Mouse (Mus musculus) retina, embryonic 14.5 days (tissue): ENCODE measurements at regions not wholly inside any gene's neighbourhood (a gene's known extent, or its start where the extent isn't known, plus 50 kb on each side); places are given as distances from the start of the nearest gene placed in this dataset.

Source experiments
- DNase-seq: peaks from one replicate; pipeline ENCODE4 v3.0.0-alpha.2; 2015; ENCODE audit warnings: low spot score

DNA sequence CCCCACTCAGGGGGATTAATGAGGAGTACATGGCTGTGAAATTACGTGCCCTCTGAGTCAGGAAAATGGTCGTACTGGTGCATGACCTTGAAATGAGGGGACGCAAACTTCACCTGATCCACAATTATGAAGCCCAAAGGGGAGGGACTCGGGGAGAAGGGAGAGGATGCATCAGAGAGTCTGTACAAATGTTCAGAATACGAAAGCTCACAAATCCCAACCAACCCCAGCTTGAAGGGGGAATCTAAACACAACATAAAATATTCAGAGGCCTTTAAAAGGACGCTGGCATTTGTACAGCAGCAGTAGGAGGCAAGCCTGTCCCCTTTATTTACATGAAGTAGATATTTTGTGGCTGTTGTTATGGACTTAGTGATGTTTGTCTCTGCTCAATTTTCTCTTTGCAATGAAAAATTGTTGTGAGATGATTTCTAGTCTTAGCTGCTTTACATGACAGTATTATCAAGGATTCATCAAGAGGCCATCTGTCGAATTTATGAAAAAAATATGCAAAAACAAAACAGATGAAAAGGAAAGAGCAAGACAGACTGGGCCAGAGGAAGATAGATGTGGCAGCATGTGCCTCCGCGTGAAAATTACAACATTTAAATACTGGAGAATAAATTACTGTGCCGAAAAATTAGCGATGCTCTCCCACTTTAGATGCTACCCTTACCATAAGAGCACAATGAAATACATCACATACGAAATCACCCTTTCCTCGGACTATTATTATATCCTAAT, 695.3 kb downstream of the 1700064H15Rik start:
- no peak for DNase-seq

DNA sequence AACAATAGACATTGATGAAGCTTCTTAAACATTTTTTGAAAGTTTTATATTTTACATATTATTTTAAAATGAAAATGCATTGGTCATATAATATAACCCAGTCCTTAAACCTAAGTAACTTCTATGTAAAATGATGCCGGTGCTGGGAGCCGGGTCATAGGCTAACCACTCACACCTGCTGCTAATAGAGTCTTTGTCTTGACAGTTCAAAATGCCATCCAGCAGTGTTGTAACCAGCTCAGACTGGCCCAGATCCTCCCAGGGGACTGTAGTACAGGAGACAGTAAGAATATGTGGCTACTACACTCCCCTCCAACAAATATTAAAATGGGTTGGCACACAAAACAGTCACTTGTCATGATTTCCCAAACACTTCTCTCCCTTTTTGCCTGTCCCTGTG, 693.6 kb downstream of the 1700064H15Rik start:
- no peak for DNase-seq

DNA sequence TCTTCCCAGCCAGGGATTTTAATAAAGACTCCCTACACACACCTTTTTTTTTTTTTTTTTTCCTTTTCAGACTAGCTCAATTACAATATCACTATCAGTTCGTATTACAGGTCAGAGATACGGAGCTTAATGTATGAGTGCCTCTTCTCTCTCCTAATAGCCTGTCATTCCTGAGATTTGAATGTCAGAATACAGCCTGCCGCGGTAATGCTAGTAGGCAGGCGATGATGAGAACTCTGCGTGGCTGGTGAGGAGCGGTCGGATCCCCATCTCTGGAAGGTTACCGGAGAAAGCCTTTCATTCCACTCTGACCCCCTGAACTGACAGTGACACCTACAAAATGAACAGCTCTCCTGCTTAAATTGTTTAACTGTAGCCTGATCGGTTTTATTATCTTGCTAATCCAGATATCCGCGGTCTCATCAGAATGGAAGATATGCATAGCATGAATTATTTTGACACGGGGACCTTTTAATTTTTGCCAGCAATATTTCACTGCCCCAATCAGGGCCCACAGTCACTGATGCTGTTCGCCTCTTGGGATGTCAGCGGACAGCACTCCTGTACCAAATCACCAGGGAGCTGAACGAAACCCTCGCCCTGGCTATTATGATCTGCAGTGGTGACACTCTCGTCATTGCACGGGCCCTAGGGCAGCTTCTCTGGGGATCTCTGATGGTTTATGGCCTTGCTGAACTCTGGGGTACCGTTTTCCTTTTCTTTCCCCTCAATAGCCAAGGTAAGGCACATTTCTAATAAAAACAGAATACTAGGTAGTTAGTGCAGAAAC, 690.9 kb downstream of the 1700064H15Rik start:
- no peak for DNase-seq

DNA sequence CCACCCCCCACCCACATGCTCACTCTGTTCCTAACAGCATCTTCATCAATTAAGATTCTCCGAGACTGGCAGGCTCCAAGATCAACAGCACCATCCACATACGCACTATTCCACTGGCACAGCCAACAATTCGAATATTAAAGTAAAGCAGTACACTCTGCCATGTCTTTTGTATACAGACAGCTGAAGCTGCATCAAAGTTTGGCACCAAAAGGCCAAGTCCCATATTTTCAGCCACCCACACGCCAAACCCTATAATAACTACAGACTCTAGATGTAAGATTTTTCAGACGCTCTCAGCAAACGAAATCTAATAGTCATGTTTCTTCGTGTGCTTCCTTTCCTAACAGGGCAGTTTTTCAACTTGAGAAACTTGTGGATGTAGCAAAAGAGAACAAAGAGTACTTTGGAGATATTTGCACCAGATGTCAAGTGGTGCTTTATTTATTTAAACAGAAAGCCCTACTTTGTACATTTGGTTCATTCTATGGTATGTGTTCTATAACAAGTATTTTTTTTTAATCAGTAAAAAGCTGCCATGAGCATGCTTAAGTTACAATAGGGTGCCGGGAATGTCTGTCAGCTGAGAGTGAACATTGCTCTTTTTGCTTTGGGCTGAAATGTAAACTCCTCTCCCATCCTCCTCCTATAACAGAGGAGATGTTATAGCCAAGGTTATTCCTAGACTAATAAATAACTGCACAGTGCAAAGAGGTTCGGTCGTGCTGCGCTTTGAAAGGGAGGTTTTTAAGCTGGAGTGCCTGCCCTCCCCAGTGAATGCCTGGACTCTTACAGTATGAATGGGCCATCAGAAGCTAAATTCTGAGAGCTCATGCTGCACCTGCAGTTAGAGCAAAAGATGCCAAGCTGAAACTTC, 686.9 kb downstream of the 1700064H15Rik start:
- DNase-seq = no peak

DNA sequence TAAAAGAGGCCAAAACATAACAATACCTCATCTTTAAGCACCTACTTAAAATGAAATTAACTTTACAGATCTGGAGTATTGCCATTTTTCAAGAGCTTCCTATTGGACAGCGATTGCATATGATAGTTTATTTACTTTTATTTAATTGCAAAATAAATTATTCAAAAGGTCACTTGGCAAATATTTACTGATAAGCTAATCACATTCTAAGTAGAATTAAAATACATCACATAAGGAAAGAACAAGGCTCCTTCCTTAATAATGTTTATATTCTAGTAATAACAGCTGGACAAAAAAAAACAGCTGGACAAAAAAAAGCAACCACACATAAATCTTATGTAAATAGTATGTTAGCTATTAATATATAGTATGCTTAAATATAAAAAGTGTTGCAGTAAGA, 668.1 kb downstream of the 1700064H15Rik start:
- DNase-seq = no peak

DNA sequence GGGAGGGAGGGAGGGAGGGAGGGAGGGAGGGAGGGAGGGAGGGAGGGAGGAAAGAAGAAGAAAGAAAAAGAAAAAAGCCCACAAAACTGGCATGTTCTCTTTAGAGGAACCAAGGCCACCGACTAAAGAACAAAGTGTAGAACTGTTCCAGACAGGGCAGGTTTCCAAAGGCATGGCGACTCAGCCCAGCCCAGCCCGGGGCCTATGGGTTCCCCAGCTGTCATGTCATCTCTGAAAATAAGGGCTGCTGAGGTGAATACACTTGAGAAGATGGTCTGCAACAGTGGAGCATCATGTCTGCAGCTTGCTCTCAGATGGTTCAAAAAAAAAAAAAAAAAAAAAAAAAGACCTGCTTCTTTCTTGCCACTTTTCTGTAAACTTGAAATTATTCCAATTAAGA, 639.8 kb downstream of the 1700064H15Rik start:
- no peak for DNase-seq

DNA sequence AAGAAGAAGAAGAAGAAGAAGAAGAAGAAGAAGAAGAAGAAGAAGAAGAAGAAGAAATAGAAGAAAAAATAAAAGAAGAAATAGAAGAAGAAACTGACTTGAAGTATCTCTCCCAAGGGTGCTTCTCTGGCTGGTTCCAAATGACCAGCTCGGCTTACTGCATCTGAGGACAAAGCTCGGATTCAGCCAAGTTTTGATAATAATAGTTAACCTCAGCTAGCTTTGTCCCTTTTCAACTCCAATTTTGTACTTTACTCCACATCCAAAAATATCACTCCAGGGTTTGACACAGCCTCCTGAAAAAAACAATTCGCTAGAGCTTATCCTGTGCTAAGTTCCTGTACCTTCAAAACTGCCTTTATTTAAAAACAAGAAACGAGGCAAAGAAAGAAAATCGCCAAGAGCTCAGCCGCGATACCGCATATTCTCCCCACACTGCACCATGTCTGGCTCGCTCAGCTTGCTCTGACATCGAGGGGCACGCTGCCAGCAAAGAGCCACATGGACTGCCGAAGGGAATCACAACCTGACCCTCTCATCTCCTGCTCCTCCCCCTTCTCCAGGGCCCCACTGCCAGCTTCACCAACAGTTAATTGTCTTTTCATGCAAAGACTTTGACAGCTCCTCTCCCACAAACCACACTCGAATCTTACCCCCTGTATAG, 638.8 kb downstream of the 1700064H15Rik start:
- peak; percentile 7 for DNase-seq

DNA sequence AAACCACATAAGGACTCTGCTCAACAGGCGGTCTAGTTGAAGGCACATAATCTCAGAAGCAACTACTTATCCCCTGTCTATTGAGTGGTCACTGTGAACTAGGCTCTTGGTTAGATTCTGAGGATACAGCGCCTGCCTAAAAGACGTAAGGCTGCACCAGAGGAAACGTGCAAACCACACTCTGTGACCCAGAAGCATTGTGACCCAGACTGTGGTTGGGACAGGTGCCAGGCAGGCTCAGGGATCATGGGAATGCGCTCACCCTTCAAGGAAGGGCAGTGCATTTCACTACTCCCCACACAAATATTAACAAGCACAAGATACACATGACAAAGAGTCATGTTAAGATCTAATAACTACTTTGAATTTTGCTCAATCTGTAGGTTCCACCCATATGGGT, 628.3 kb downstream of the 1700064H15Rik start:
- no peak for DNase-seq

DNA sequence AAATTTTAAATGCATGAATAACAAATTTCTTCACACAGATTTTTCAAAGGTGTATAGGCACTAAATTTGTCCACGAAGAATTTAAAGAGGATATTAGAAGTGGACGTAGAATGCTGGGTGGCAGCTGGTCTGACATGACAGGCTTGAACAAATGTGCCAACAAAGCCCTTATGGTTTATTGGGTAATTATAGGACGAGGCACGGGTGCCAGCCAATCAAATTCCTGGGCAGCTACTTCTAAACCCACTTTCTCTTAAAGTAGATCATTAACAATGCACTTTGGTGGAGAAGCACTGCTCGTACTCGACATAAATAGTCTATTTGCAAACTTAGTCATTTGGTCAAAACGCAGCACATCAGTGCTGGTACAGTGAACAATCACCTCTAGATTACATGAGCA, 626.4 kb downstream of the 1700064H15Rik start:
- no peak for DNase-seq

DNA sequence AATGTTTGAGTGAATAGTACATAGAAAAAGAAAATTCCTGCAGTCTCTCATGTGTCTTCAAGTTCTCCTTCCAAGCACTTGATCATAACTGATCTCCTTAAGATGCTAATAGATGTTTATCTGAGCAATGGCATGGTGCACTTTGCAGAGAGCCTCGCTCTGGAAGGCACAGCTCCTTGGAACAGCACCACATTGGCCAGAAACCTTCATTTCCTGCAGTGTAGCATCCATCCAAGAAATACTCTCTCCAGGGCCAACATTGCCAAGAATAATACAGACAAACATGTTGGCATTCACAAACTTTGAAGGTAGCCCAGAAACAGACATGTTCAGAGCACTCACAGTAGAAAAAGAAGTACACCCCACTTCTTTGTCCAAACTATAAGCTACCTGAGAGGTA, 623.7 kb downstream of the 1700064H15Rik start:
- DNase-seq = no peak

DNA sequence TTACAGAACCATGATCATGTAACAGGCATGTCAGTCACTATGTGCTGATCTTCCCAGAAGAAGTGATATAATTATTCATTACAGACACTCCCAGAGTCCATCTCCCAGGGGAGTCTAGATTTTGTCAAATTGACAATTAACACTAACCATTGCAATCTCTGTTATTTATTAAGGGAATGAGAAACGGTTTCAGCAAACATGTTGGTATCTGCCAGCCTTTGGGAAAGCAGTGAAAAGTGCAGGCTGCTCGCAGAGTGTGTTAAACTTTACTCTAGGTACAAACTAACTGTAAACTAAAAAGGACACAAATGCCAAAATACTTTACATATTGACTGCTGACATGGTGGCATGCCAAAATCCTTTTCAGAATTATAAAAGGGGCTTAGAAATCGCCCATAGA, 583.9 kb downstream of the 1700064H15Rik start:
- DNase-seq = no peak

DNA sequence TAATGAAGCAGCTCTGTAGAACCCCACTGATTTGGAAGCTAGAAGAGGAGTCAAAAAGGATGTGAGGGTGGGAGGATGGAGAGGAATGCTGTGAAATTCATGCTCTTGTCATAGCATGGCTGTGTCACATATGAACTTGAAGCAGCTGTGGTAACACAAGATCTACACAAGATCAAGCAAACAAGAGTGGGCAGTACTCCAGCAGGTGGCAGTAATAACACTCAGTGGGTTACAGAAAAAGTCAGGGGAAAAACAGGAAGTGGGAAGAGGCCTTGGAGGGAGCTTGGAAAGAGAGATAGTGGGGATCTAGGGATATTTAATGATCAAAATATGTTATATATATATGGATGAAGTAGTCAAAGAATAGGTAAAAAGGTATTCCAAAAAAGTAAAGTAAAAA, 582.5 kb downstream of the 1700064H15Rik start:
- no peak for DNase-seq

DNA sequence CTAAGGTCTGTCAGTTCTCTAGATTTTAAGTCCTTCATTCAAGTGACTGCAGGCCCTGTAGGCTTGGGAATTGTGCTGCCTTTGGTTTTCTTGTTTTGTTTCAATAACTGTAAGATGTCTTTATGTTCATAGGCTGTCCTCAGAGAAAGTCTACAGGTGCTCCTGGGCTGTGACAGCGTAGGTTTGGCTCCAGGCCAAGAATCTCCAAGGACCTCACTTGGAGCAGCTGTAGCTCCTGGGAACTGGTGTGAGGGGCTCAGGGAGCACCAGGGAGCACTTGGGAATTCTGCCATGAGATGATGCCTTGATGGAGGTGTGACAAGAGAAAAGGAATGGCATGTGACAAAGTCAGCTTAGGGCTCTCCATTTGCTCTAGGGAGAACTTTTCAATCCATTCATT, 581.9 kb downstream of the 1700064H15Rik start:
- no peak for DNase-seq

DNA sequence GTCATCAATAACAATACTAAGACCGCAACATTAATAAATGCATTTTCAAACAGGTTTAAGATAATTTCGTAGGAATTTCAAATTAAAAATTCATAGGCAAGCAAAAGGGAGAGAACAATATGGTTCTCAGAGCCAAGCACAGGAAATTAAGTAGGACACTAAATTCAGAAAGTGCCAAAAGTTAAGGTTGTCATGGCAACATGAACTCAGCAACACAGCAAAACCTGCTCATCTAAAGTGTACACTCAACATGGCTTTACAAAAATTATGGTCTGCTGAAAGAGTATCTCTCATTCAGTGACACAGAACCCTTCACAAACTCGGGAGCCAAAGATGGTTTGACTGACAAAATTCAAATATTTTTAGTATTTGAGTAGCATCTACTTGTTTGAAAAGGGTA, 572.5 kb downstream of the 1700064H15Rik start:
- DNase-seq = no peak

DNA sequence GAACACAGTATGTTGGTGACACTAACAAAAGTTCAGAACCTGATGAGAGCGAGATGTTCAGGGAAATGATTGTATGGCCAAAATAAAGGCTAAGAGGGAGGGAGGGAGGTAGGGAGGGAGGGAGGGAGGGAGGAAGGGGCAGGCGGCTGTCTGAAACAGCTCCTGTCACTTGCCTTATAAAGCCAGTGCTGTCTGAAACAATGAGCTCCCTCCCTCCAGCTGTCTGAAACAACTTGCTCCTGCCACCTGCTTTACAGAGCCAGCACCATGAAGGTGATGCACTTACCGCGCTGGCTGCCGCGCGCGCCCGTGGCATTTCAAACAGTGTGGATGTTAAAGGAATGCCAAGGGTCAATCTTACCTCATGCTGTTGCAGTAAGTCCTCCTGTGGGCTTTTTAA, 571.9 kb downstream of the 1700064H15Rik start:
- no peak for DNase-seq

DNA sequence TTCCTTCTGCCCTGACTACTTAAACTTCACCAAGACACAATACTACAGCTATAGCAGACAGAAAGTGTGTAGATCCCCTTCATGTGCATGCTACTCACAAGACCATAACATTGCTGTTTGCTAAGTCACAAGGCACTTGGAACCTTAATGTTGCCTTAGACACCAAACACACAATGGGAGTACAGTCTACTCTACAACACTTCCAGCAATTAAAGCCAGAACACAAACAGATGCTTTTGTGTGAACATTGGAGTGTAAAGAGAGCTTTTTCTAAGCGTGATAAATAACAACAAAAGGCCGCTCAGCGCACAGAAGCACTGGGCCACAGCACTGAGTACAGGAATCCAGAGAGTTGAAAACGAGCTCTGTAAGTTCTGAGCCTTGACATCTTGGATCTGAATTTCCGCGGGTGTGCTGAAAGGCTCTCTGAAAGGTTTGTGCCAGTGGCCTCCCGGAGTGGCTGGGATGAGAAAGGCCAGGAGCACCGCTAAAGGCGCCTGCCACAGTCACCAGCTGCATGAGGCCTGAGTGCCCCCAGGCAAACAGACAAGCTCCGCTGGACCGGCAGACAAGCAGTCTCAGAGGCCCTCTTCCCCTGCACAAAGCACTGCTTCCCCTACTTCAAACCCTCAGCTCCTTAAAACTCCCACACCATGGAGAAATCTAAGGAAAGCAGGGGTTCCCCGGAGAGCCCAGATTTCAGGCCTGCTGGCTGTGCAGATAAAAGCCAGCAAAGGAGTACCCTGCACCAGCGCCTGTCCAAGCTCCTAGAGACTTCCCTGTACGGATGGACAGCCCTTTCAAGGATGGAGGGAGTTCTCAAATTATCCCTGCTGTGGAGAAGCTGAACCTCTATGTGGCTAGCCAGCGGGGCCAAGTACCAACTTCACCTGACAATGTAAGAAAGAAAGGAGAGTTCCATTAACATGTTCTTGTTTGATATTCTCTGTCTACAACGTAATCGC, 568.3 kb downstream of the 1700064H15Rik start:
- peak; percentile 45 for DNase-seq

DNA sequence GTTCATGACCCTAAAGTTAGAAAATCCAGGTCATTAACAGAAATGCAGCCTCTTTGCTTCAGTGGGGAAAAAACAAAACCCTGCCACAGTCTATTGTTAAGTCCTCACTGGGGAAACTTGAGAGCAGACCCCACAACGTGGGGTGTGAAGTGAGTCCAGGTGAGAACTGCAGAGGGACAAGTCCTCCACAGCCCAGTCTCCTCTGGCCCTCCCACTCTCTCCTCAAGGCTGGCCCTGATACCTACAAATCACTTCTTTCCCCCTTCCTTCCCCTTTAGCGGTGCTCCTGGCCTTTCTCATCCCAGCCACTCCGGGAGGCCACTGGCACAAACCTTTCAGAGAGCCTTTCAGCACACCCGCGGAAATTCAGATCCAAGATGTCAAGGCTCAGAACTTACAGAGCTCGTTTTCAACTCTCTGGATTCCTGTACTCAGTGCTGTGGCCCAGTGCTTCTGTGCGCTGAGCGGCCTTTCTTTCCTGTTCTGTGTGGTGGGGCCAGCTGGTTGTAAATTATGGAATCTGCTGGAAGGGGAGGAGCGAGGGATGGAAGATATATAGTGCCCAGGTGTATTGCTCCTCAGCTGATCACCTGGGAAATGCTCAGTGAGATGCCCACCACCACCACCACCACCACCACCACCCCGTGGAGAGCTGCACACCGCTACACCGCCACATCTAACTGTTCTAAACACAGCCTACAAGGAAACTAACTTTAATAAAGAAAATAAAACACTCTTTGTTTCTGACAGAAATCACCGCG, 566.8 kb downstream of the 1700064H15Rik start:
- peak; percentile 19 for DNase-seq

DNA sequence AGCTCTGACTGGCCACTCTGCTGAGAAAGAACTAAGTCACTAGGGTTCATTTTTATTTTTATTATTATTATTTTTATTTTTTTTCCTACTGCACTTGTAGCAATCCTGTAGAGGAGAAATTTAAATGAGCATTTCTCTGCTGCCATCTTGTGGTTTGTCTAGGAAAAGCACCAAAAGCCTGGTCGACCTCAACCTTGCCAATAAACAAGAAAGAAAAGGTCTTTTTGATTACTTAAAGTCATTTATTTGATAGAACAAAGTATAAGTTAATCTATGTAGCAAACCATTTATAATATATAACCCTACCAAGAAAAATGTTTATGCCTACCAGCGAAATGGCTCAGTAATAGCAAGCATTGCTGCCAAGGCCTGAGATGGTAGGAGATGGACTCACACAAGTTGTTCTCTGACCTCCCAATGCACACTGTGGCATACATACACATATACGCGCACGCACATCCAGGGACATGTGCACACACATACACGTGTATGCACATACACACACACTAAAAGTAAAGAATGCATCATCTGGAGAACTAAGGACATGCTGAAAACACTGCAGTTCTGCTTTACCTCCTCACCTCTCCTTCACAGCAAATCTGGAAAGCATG, 566.1 kb downstream of the 1700064H15Rik start:
- peak; percentile 89 for DNase-seq

DNA sequence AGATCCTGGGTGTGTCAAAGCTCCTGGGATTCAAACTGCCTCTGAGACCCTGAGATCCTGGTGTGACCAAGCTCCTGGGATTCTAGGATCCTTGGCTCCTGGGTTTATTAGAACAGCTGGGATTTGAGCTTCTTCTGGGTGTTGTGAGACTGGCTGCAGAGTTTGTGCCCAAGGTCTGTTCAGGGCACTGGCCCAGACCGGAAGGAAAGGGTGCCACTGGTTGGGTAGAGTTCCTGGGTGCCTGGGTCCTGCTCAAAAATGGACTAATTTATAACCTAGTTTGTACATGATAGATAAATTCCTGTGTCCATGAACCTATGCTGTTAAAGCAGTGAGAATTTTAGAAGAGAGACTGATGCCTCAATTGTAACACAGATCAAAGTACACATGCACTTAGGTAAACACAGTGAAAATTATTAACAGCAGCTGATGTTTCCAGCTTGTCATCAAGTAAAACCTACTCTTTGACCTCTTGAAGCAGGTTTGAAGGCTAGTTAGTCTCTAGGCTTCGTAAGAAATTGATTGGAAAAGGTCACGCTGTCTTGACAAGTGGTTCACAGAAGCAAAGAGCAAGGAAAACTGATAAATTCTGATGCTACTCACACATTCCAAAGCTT, 561.2 kb downstream of the 1700064H15Rik start:
- no peak for DNase-seq
